Mouse (Mus musculus): ENCODE results near the gene Klrd1. TPM values are rescaled to one million over a fixed set of nuclear protein-coding genes. Genes with fewer than 3 reads are reported as not detected.
"Not testable (repeated sequence)": the region's sequence is repeated elsewhere in the genome, so short reads cannot be mapped to it uniquely, and the experiment has no call there.

The Klrd1 gene
- total and polyA plus RNA-seq, 3 experiments: not detected

- H3K4me1 ChIP-seq (ENCODE audit: insufficient read depth, low read depth, low read length): no peaks in the 10 kb centered on the region
- ATAC-seq (ENCODE audit: extremely low read depth, insufficient number of reproducible peaks, low FRiP score, poor library complexity, severe bottlenecking) (no peak), DNase-seq (ENCODE audit: low spot score) (no peak)
- no peak overlapping the region for H3K4me3 ChIP-seq (ENCODE audit: low read depth, low read length)
- H3K36me3 ChIP-seq (replicated peaks): no peaks in the 10 kb centered on the region
- no peaks in the 10 kb centered on the region for H3K9me3 ChIP-seq (replicated peaks)
- H3K27me3 ChIP-seq (ENCODE audit: insufficient read depth, low read length): peaks cover 7% of the 10 kb centered on the region; the same call in 1 of the 2 replicates
- TF ChIP-seq TAL1 (conservative IDR thresholded peaks at IDR 0.05; ENCODE audit: low read depth, low read length) (no peak), CTCF (IDR thresholded peaks at IDR 0.05; ENCODE audit: low read depth, low read length) (no peak), GATA1 (IDR thresholded peaks at IDR 0.05; ENCODE audit: borderline replicate concordance, low read length) (no peak), GATA2 (IDR thresholded peaks at IDR 0.05; ENCODE audit: borderline replicate concordance, low read depth, low read length) (no peak), POLR2AphosphoS5 (IDR thresholded peaks at IDR 0.05; ENCODE audit: insufficient replicate concordance, low read depth, low read length) (no peak)
Measured at GRCm38 (mm10) chr6:129581274-129581673, 10.3 kb upstream of the Klrd1 start.

GRCm38 (mm10) chr6:129581896-129582295, 9.7 kb upstream of the Klrd1 start:
- H3K9me3 ChIP-seq (replicated peaks): no peaks in the 10 kb centered on the region
- DNase-seq (ENCODE audit: low spot score) (no peak), ATAC-seq (ENCODE audit: extremely low read depth, insufficient number of reproducible peaks, low FRiP score, poor library complexity, severe bottlenecking) (no peak)
- H3K4me1 ChIP-seq (ENCODE audit: insufficient read depth, low read depth, low read length): no peaks in the 10 kb centered on the region
- H3K27me3 ChIP-seq (ENCODE audit: insufficient read depth, low read length): peaks cover 7% of the 10 kb centered on the region; the same call in 1 of the 2 replicates
- TF ChIP-seq TAL1 (conservative IDR thresholded peaks at IDR 0.05; ENCODE audit: low read depth, low read length): no peak
- TF ChIP-seq GATA1 (IDR thresholded peaks at IDR 0.05; ENCODE audit: borderline replicate concordance, low read length): no peak
- no peak for TF ChIP-seq POLR2AphosphoS5 (IDR thresholded peaks at IDR 0.05; ENCODE audit: insufficient replicate concordance, low read depth, low read length)
- no peak for TF ChIP-seq CTCF (IDR thresholded peaks at IDR 0.05; ENCODE audit: low read depth, low read length)
- H3K4me3 ChIP-seq (ENCODE audit: low read depth, low read length): no peak overlapping the region
- H3K36me3 ChIP-seq (replicated peaks): no peaks in the 10 kb centered on the region

- Histone ChIP-seq H3K9me3 (replicated peaks) (no peaks in the 10 kb centered on the region), H3K27me3 (ENCODE audit: insufficient read depth, low read length) (peaks cover 7% of the 10 kb centered on the region; the same call in 1 of the 2 replicates), H3K36me3 (replicated peaks) (no peaks in the 10 kb centered on the region), H3K4me1 (ENCODE audit: insufficient read depth, low read depth, low read length) (no peaks in the 10 kb centered on the region), H3K4me3 (ENCODE audit: low read depth, low read length) (no peak overlapping the region)
- TF ChIP-seq GATA1 (IDR thresholded peaks at IDR 0.05; ENCODE audit: borderline replicate concordance, low read length) (no peak), TAL1 (conservative IDR thresholded peaks at IDR 0.05; ENCODE audit: low read depth, low read length) (no peak), CTCF (IDR thresholded peaks at IDR 0.05; ENCODE audit: low read depth, low read length) (no peak), POLR2AphosphoS5 (IDR thresholded peaks at IDR 0.05; ENCODE audit: insufficient replicate concordance, low read depth, low read length) (no peak), GATA2 (IDR thresholded peaks at IDR 0.05; ENCODE audit: borderline replicate concordance, low read depth, low read length) (no peak)
- DNase-seq (ENCODE audit: low spot score): no peak
- no peak for ATAC-seq (ENCODE audit: extremely low read depth, insufficient number of reproducible peaks, low FRiP score, poor library complexity, severe bottlenecking)
Measured at GRCm38 (mm10) chr6:129583014-129583413, 8.6 kb upstream of the Klrd1 start.

- H3K27me3 ChIP-seq (ENCODE audit: insufficient read depth, low read length): no peaks in the 10 kb centered on the region
- DNase-seq (ENCODE audit: low spot score) (no peak), ATAC-seq (ENCODE audit: extremely low read depth, insufficient number of reproducible peaks, low FRiP score, poor library complexity, severe bottlenecking) (no peak)
- no peaks in the 10 kb centered on the region for H3K4me1 ChIP-seq (ENCODE audit: insufficient read depth, low read depth, low read length)
- no peaks in the 10 kb centered on the region for H3K36me3 ChIP-seq (replicated peaks)
- H3K9me3 ChIP-seq (replicated peaks): no peaks in the 10 kb centered on the region
- H3K4me3 ChIP-seq (ENCODE audit: low read depth, low read length): no peak overlapping the region
- TF ChIP-seq GATA2 (IDR thresholded peaks at IDR 0.05; ENCODE audit: borderline replicate concordance, low read depth, low read length) (no peak), CTCF (IDR thresholded peaks at IDR 0.05; ENCODE audit: low read depth, low read length) (no peak), GATA1 (IDR thresholded peaks at IDR 0.05; ENCODE audit: borderline replicate concordance, low read length) (no peak), TAL1 (conservative IDR thresholded peaks at IDR 0.05; ENCODE audit: low read depth, low read length) (no peak), POLR2AphosphoS5 (IDR thresholded peaks at IDR 0.05; ENCODE audit: insufficient replicate concordance, low read depth, low read length) (no peak)
Measured at GRCm38 (mm10) chr6:129608372-129608771, 16.8 kb downstream of the Klrd1 start.

- no peak within 1 kb of the TSS for H3K4me3 ChIP-seq (ENCODE audit: low read depth, low read length)
- H3K27me3 ChIP-seq (ENCODE audit: insufficient read depth, low read length): no peaks in the 10 kb centered on the region
- DNase-seq (ENCODE audit: low spot score): no peak
- H3K4me1 ChIP-seq (ENCODE audit: insufficient read depth, low read depth, low read length): no peaks in the 10 kb centered on the region
- no peaks in the 10 kb centered on the region for H3K36me3 ChIP-seq (replicated peaks)
- ATAC-seq (ENCODE audit: extremely low read depth, insufficient number of reproducible peaks, low FRiP score, poor library complexity, severe bottlenecking): no peak
- TF ChIP-seq POLR2AphosphoS5 (IDR thresholded peaks at IDR 0.05; ENCODE audit: insufficient replicate concordance, low read depth, low read length): no peak
- no peak for TF ChIP-seq GATA2 (IDR thresholded peaks at IDR 0.05; ENCODE audit: borderline replicate concordance, low read depth, low read length)
- TF ChIP-seq TAL1 (conservative IDR thresholded peaks at IDR 0.05; ENCODE audit: low read depth, low read length): no peak
- no peak for TF ChIP-seq GATA1 (IDR thresholded peaks at IDR 0.05; ENCODE audit: borderline replicate concordance, low read length)
- H3K9me3 ChIP-seq (replicated peaks): no peaks in the 10 kb centered on the region
Measured at GRCm38 (mm10) chr6:129623735-129624134, 32.2 kb downstream of the Klrd1 start, which contains the start of gene Klrk1. Gene Klrk1, minus strand, starts transcription at chr6:129623864.

- H3K4me3 ChIP-seq (ENCODE audit: low read depth, low read length); H3K36me3 ChIP-seq (replicated peaks); H3K4me1 ChIP-seq (ENCODE audit: insufficient read depth, low read depth, low read length); H3K9me3 ChIP-seq (replicated peaks); ATAC-seq (ENCODE audit: extremely low read depth, insufficient number of reproducible peaks, low FRiP score, poor library complexity, severe bottlenecking); H3K27me3 ChIP-seq (ENCODE audit: insufficient read depth, low read length); DNase-seq (ENCODE audit: low spot score): not testable (repeated sequence)
Measured at GRCm38 (mm10) chr6:129631046-129631445, 39.5 kb downstream of the Klrd1 start.

GRCm38 (mm10) chr6:129643237-129643636, 51.7 kb downstream of the Klrd1 start, which contains the start of gene Klrc3:
Gene Klrc3, minus strand, starts transcription at chr6:129643337.
- DNase-seq (ENCODE audit: low spot score); ATAC-seq (ENCODE audit: extremely low read depth, insufficient number of reproducible peaks, low FRiP score, poor library complexity, severe bottlenecking); H3K9me3 ChIP-seq (replicated peaks); H3K4me3 ChIP-seq (ENCODE audit: low read depth, low read length); H3K27me3 ChIP-seq (ENCODE audit: insufficient read depth, low read length); H3K4me1 ChIP-seq (ENCODE audit: insufficient read depth, low read depth, low read length); H3K36me3 ChIP-seq (replicated peaks): not testable (repeated sequence)

- not testable (repeated sequence) for ATAC-seq (ENCODE audit: extremely low read depth, insufficient number of reproducible peaks, low FRiP score, poor library complexity, severe bottlenecking); H3K4me1 ChIP-seq (ENCODE audit: insufficient read depth, low read depth, low read length); DNase-seq (ENCODE audit: low spot score); H3K4me3 ChIP-seq (ENCODE audit: low read depth, low read length); H3K9me3 ChIP-seq (replicated peaks); H3K36me3 ChIP-seq (replicated peaks); H3K27me3 ChIP-seq (ENCODE audit: insufficient read depth, low read length)
Measured at GRCm38 (mm10) chr6:129644054-129644453, 52.5 kb downstream of the Klrd1 start.
